Mouse (Mus musculus): Measurements from ENCODE around the gene Rgl2. TPM values are rescaled to one million over a fixed set of nuclear protein-coding genes. Genes with fewer than 3 reads are reported as not detected.
"Not testable (repeated sequence)": the region's sequence is repeated elsewhere in the genome, so short reads cannot be mapped to it uniquely, and the experiment has no call there.

Gene Rgl2
- polyA plus RNA-seq (2015; fragmentation: Nextera tagmentation; extraction: Ambion mirVana) = 55.1 and 60.1 TPM in 2 replicates

DNA sequence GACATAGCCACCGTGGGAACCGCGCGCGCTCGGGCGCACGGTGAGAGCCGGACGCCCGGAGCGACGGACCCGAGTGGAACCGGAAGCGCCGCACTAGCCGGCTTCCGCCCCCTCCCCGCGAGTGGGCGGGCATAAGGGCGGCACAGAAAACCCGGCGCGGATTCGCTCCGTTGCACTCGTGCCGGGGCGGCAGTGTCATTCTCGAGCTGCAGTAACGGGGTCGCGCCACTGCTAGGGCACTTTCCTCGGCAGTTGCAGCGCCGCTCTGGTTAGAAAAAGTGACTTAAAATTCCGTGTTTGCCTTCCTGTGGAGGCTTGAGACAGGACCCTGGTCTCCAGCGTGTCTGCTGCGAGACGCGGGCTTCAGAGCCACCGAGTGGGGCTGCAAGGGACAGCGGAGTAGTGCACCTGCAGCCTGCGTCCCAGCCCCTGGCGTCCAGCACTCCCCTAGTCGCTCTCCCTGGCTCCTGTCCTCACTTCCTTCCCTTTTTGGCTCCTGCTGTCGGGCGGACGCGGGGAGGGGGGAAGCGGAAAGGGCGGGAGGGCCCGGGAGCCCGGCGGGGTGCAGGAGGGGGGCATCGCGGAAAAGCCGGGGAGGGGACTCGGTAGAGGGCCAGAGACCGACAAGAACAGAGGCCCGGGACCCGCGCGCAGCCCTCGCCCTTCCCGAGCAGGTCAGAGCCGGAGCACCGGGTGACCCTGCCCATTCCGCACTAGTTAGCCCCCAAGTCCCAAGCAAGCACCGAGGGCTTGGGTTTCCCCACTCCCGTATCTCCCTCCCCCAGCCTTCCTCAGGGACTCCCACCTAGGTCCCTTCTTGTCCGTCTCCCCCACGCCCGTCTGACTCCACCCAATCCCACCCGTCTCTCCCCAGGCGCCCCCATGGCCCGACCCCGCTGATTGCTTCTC, at the start of gene Rgl2:
Gene Rgl2, plus strand, starts transcription at position 173 of the 909 bp plus-strand sequence.
- Histone ChIP-seq H3K27me3 (no peaks in the 10 kb centered on the region), H3K36me3 (0 out of 2 replicates have a peak, but pooled peaks cover 10% of the 10 kb centered on the region), H3K9me3 (no peaks in the 10 kb centered on the region), H3K4me1 (replicated peaks) (peaks cover 29% of the 10 kb centered on the region), H3K9ac (peak within 1 kb of the TSS; percentile 88), H3K4me2 (peak within 1 kb of the TSS; percentile 99), H3K27ac (replicated peaks) (peak within 1 kb of the TSS; percentile 97), H3K4me3 (peak within 1 kb of the TSS; percentile 93)
- under 1% methylated on average over 75 of the region's 80 CpGs for WGBS
- peak; percentile 85 for ATAC-seq (ENCODE audit: low FRiP score, low read depth)

- not testable (repeated sequence) for H3K36me3 ChIP-seq; ATAC-seq (ENCODE audit: low FRiP score, low read depth); H3K27me3 ChIP-seq; H3K4me3 ChIP-seq; H3K9ac ChIP-seq; H3K4me1 ChIP-seq (replicated peaks); H3K9me3 ChIP-seq; H3K27ac ChIP-seq (replicated peaks); H3K4me2 ChIP-seq
- 97% methylated on average over 10 of the region's 11 CpGs for WGBS
Observed at GRCm38 (mm10) chr17:33884320-33884719, 45.0 kb upstream of the Rgl2 start.

DNA sequence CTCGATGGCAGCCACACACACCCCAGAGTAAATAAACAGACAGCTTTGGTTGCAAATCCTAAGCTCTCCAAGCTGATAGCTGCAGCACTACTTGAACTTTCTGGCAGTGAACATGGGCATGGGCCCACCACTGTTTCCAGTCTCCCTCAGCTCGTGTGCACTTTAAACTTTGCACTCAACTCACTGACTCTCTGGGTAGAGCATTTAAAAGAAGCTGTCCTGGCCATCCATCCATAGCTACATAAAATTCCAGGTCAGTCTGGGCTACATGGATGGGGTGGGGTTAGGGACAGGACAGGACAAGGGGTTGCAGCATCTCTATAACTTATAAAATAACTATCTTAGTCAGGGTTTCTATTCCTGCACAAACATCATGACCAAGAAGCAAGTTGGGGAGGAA, 41.5 kb upstream of the Rgl2 start:
- ATAC-seq (ENCODE audit: low FRiP score, low read depth); H3K4me3 ChIP-seq; H3K36me3 ChIP-seq; H3K4me1 ChIP-seq (replicated peaks); H3K9ac ChIP-seq; H3K9me3 ChIP-seq; H3K27ac ChIP-seq (replicated peaks); H3K4me2 ChIP-seq; H3K27me3 ChIP-seq: not testable (repeated sequence)
- 76% methylated on average over 2 of the region's 2 CpGs for WGBS

- H3K27ac ChIP-seq (replicated peaks); H3K9ac ChIP-seq; H3K9me3 ChIP-seq; ATAC-seq (ENCODE audit: low FRiP score, low read depth); H3K36me3 ChIP-seq; H3K4me1 ChIP-seq (replicated peaks); H3K4me2 ChIP-seq; H3K4me3 ChIP-seq; H3K27me3 ChIP-seq: not testable (repeated sequence)
Observed at GRCm38 (mm10) chr17:33888230-33888629, 41.1 kb upstream of the Rgl2 start.

DNA sequence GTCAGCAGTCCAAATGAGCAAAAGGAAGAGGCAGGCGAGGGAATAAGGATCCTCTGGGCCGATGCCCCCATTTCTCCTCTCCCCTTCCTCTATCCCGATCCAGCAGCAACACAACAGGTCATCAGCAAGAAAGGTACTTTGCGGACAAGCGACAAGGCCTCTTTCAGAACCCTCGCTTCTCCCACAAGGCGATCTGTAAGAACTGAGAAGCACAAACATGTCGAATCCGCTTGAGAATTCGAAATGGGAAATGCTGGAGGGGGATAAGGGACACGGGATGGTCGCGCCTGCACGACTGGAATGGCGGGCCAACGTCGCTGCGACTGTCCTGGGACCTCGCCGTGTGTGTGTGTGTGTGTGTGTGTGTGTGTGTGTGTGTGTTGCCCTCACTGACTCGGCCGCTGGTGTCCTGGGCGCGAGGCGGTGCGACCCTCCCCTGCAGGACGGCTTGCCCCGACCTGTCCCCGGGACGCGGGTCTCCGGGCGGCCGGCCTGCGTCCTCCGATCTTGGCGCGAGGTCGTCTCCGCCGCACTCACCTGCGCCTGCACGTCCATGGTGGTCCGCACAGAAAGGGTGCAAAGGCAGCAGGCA, 39.3 kb upstream of the Rgl2 start:
- peak overlapping the region; percentile 85 for H3K4me2 ChIP-seq
- not testable (repeated sequence) for ATAC-seq (ENCODE audit: low FRiP score, low read depth); H3K27me3 ChIP-seq; H3K4me1 ChIP-seq (replicated peaks); H3K27ac ChIP-seq (replicated peaks); H3K36me3 ChIP-seq; H3K9me3 ChIP-seq
- H3K4me3 ChIP-seq = peak overlapping the region; percentile 62
- 0% methylated on average over 37 of the region's 44 CpGs for WGBS
- peak overlapping the region; percentile 39 for H3K9ac ChIP-seq

DNA sequence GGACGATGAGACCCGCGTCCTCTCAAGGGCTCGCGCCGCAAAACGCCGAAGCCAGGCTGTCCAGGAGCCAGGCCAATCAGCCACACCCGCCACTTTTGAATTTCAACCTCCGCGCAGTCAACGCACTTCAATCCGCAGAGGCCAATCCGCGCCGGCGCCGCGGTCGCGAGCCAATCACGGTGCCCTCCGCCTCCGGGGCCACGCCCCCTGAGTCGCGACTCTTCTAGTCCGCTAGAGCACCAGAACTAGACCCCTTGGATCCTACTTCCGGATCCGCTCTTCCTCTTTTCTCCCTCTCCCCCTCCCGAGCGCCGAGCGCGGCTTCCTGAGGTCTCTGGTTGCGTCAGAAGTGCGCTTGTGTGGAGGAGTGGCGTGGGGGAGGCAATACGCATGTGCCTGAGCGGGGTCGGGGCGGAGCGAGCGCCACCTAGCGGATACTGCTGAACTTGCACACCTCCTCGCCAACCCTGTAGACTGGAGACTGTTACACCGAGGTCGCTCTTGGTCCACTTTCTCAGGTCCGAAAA, 38.7 kb upstream of the Rgl2 start, which contains the start of gene Kifc1:
Gene Kifc1, minus strand, starts transcription at position 129 of the 527 bp plus-strand sequence.
- Histone ChIP-seq H3K36me3 (no peaks in the 10 kb centered on the region), H3K9ac (peak within 1 kb of the TSS; percentile 39), H3K9me3 (no peaks in the 10 kb centered on the region), H3K27me3 (no peaks in the 10 kb centered on the region), H3K27ac (replicated peaks) (no peak within 1 kb of the TSS), H3K4me3 (peak within 1 kb of the TSS; percentile 62), H3K4me2 (peak within 1 kb of the TSS; percentile 85), H3K4me1 (replicated peaks) (peaks cover 4% of the 10 kb centered on the region; the same call in 1 of the 2 replicates)
- ATAC-seq (ENCODE audit: low FRiP score, low read depth) = peak; percentile 100
- WGBS = 1% methylated on average over 49 of the region's 49 CpGs

- no peak overlapping the region for H3K4me2 ChIP-seq
- no peaks in the 10 kb centered on the region for H3K36me3 ChIP-seq
- no peaks in the 10 kb centered on the region for H3K9me3 ChIP-seq
- no peak overlapping the region for H3K27ac ChIP-seq (replicated peaks)
- H3K9ac ChIP-seq = no peak overlapping the region
- no peak for ATAC-seq (ENCODE audit: low FRiP score, low read depth)
- 68% methylated on average over 2 of the region's 2 CpGs for WGBS
- H3K4me1 ChIP-seq (replicated peaks) = peaks cover 4% of the 10 kb centered on the region; the same call in 1 of the 2 replicates
- no peaks in the 10 kb centered on the region for H3K27me3 ChIP-seq
- no peak overlapping the region for H3K4me3 ChIP-seq
Observed at GRCm38 (mm10) chr17:33891357-33891756, 38.0 kb upstream of the Rgl2 start.

GRCm38 (mm10) chr17:33891892-33892291, 37.5 kb upstream of the Rgl2 start:
- not testable (repeated sequence) for H3K9ac ChIP-seq; H3K27ac ChIP-seq (replicated peaks); H3K27me3 ChIP-seq; H3K4me2 ChIP-seq; H3K4me3 ChIP-seq; H3K36me3 ChIP-seq; ATAC-seq (ENCODE audit: low FRiP score, low read depth); H3K9me3 ChIP-seq; H3K4me1 ChIP-seq (replicated peaks)
- 68% methylated on average over 6 of the region's 6 CpGs for WGBS

DNA sequence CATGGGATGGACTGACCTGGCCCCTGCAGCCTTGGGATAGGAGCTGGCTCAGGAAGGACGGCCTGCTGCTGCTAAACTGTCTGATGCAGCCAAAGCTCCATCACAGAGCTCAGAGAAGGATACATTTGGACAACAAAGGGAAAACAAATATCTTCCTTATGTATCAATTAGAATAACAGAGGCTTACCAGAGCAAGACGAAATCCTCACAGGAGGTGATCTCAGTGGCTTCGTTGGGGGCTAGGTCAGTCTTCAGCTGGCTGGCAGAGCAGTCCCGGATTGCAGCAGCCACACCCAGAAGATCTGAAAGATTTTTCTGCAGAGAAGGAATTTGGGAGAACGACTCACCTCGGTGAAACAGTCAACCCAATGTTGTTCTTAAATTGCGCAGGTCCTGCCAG, 36.9 kb upstream of the Rgl2 start:
- Histone ChIP-seq H3K36me3 (no peaks in the 10 kb centered on the region), H3K27ac (replicated peaks) (no peak overlapping the region), H3K4me3 (no peak overlapping the region), H3K9ac (no peak overlapping the region), H3K4me1 (replicated peaks) (peaks cover 4% of the 10 kb centered on the region; the same call in 1 of the 2 replicates), H3K4me2 (no peak overlapping the region), H3K9me3 (no peaks in the 10 kb centered on the region), H3K27me3 (no peaks in the 10 kb centered on the region)
- WGBS = 13% methylated on average over 7 of the region's 7 CpGs
- no peak for ATAC-seq (ENCODE audit: low FRiP score, low read depth)

- not testable (repeated sequence) for H3K27ac ChIP-seq (replicated peaks); H3K9me3 ChIP-seq; H3K4me2 ChIP-seq; ATAC-seq (ENCODE audit: low FRiP score, low read depth); H3K4me1 ChIP-seq (replicated peaks); H3K9ac ChIP-seq; H3K4me3 ChIP-seq; H3K36me3 ChIP-seq; H3K27me3 ChIP-seq
- WGBS = 83% methylated on average over 4 of the region's 4 CpGs
Observed at GRCm38 (mm10) chr17:33893011-33893410, 36.3 kb upstream of the Rgl2 start.

DNA sequence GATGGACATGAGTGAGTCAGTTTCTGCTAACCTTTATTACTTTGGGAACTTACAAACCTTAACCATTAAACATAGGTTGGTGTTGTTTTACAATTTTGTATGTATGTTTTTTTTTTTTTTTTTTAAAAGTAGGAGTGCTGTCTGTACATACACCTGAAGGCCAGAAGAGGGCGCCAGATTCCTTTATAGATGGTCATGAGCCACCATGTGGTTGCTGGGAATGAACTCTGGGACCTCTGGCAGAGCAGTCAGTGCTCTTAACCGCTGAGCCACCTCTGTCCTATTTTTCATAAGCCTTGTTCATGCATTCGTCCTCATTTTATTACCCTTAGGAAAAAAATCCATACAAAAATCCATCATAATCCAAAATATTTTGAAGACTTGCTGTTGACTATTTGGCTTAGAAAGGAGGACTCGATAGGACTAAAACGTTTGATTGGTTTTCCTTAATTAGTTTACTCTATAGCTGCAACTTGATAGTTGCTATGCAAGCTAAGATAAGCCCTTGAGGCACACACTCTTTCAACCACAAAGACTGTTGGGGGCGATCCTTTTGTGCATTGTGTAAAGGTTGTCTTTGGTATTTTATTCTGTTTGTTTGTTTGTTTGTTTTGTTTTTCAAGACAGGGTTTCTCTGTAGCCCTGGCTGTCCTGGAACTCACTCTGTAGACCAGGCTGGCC, 32.1 kb upstream of the Rgl2 start:
- no peak overlapping the region for H3K4me2 ChIP-seq
- no peaks in the 10 kb centered on the region for H3K9me3 ChIP-seq
- no peak overlapping the region for H3K27ac ChIP-seq (replicated peaks)
- H3K4me1 ChIP-seq (replicated peaks) = no peaks in the 10 kb centered on the region
- no peaks in the 10 kb centered on the region for H3K27me3 ChIP-seq
- no peaks in the 10 kb centered on the region for H3K36me3 ChIP-seq
- no peak for ATAC-seq (ENCODE audit: low FRiP score, low read depth)
- H3K9ac ChIP-seq = no peak overlapping the region
- no peak overlapping the region for H3K4me3 ChIP-seq
- 45% methylated on average over 6 of the region's 6 CpGs for WGBS

DNA sequence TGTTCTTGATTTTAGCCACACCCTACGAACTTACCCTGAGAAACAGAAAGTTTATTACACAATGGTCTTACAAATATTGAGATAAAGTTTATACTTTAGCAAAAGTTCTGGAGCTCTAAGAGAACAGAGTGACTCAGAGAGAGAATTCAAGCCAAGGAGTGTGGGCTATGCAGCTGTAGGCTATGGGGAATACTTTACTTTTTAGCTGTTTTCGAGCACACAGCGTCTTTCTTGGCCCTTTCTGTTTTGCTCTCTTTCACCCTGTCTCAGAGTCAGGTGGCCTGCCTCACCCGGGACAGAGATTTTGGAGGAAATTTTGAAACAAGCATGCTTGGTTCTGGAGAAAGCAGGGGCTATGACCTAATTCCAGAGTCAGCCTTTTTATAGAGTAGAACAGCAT, 31.1 kb upstream of the Rgl2 start:
- not testable (repeated sequence) for H3K4me3 ChIP-seq; H3K4me1 ChIP-seq (replicated peaks); H3K27me3 ChIP-seq; ATAC-seq (ENCODE audit: low FRiP score, low read depth); H3K9me3 ChIP-seq; H3K9ac ChIP-seq; H3K4me2 ChIP-seq; H3K27ac ChIP-seq (replicated peaks); H3K36me3 ChIP-seq
- WGBS = 89% methylated on average over 4 of the region's 4 CpGs
